Mouse (Mus musculus) midbrain, embryonic 15.5 days (tissue): ENCODE data around the gene 9930111J21Rik2. TPM values are rescaled to one million over a fixed set of nuclear protein-coding genes. Genes with fewer than 3 reads are reported as not detected.
"Not testable (repeated sequence)": the region's sequence is repeated elsewhere in the genome, so short reads cannot be mapped to it uniquely, and the experiment has no call there.

ENCODE experiments used
- ATAC-seq: fragments of 200-750 bp; cut with Nextera tagmentation; replicated peaks from 2 replicates; pipeline ENCODE4 v1.8.0; 2017; ENCODE audit warnings: moderate TSS enrichment
- H3K27ac ChIP-seq: fragments of 300-500 bp; sonication (generic); 2 replicates; pipeline ENCODE4 v1.5.1; 2015; ENCODE audit warnings: mild to moderate bottlenecking, inconsistent platforms
- H3K27me3 ChIP-seq: fragments of 300-500 bp; sonication (generic); replicated peaks from 2 replicates; pipeline ENCODE4 v1.6.1; 2015; ENCODE audit warnings: inconsistent platforms
- H3K36me3 ChIP-seq: fragments of 300-500 bp; sonication (generic); replicated peaks from 2 replicates; pipeline ENCODE4 v1.6.1; 2015; ENCODE audit warnings: inconsistent platforms
- H3K4me1 ChIP-seq: fragments of 300-500 bp; sonication (generic); 2 replicates; pipeline ENCODE4 v1.6.1; 2015; ENCODE audit warnings: inconsistent platforms
- H3K4me2 ChIP-seq: fragments of 300-500 bp; sonication (generic); 2 replicates; pipeline ENCODE4 v1.6.1; 2015; ENCODE audit warnings: inconsistent platforms, mild to moderate bottlenecking, moderate library complexity
- H3K4me3 ChIP-seq: fragments of 300-500 bp; sonication (generic); 2 replicates; pipeline ENCODE4 v1.5.1; 2015; ENCODE audit warnings: mild to moderate bottlenecking, inconsistent platforms
- H3K9ac ChIP-seq: fragments of 300-500 bp; sonication (generic); 2 replicates; pipeline ENCODE4 v1.6.1; 2015; ENCODE audit warnings: mild to moderate bottlenecking, inconsistent platforms
- H3K9me3 ChIP-seq: fragments of 300-500 bp; sonication (generic); 2 replicates; pipeline ENCODE4 v1.6.1; 2016; ENCODE audit warnings: inconsistent platforms
- WGBS: fragments of 180-500 bp; shearing (Covaris S2); methylation state at CpG from one replicate; pipeline ENCODE4 v1.1.7; 2015; ENCODE audit warnings: mixed read lengths; 5-methylcytosine and 5-hydroxymethylcytosine counted together
- polyA plus RNA-seq: library from polyadenylated mRNA; unstranded; fragments of >200 nt; fragmentation: Nextera tagmentation; extraction: Ambion mirVana; gene quantifications from 2 replicates; pipeline ENCODE4 v1.2.1, GENCODE M21; 2015

The 9930111J21Rik2 gene
- polyA plus RNA-seq, 1 experiment from 2014 or later = 0.37 TPM

DNA sequence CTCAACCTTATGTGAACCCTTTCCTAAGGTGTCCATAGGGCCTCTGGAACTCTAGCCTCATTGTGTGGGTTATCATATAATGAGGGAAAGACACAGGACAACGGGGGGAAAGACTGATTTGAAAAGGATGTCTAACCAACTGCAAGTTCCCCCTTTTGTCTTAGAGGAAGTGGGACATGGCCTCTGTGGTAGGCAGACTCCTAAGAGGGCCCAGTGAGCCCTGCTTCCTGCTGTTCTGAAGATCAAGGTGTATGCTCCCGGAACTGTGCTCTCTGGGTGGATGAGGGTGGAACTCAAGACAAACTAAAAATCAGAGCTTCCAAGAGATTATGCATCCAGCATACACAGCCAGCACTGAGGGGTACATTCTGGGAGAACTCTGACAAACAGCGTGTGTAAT is 62.8 kb downstream of the 9930111J21Rik2 start:
- not testable (repeated sequence) for H3K9me3 ChIP-seq, H3K4me2 ChIP-seq, H3K9ac ChIP-seq, H3K27ac ChIP-seq, H3K36me3 ChIP-seq, H3K4me1 ChIP-seq, H3K4me3 ChIP-seq, ATAC-seq, H3K27me3 ChIP-seq
- 77% methylated on average over 2 of the region's 3 CpGs for WGBS

DNA sequence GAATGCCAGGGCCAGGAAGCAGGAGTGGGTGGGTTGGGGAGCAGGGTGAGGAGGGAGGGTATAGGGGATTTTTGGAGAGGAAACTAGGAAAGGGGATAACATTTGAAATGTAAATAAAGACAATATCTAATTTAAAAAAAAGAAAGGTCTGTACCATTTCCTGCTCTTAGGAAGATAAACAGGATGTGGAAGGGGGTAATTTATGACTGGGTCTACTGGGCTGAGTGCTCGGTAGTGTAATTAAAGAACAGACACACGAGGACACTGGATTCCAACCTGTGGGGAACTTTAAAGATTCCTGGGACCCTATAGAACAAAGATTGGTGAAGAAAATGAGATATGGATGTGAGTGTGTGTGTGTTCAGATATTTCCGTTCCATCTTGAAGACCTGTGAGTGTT is 68.2 kb downstream of the 9930111J21Rik2 start:
- H3K9ac ChIP-seq, H3K27me3 ChIP-seq, H3K36me3 ChIP-seq, H3K27ac ChIP-seq, H3K4me3 ChIP-seq, H3K4me2 ChIP-seq, H3K9me3 ChIP-seq, H3K4me1 ChIP-seq, ATAC-seq: not testable (repeated sequence)
- WGBS = no CpG with 5 or more reads among the region's 3 CpGs

DNA sequence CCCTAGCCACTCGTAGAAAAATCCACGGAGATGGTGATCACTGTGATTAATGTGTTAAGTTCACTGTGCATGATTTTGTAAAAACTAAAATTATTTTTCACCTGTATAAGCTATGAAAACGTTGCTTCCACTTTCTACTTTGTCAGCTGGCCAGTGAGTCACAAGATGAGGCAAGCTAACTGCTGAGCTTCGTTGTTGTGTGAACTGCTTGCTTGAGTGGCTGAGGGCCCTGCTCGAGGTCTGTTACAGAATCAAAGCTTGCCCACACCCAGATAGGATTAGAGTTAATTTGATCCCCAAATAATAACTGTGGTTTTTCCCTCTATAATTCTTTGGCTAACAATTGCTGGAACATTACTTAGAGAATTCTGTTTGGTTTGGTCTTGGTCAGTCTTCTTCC is 71.0 kb downstream of the 9930111J21Rik2 start:
- not testable (repeated sequence) for H3K4me3 ChIP-seq, H3K36me3 ChIP-seq, H3K4me2 ChIP-seq, H3K27ac ChIP-seq, H3K27me3 ChIP-seq, H3K9me3 ChIP-seq, H3K9ac ChIP-seq, ATAC-seq, H3K4me1 ChIP-seq
- WGBS = no CpG with 5 or more reads among the region's 5 CpGs

DNA sequence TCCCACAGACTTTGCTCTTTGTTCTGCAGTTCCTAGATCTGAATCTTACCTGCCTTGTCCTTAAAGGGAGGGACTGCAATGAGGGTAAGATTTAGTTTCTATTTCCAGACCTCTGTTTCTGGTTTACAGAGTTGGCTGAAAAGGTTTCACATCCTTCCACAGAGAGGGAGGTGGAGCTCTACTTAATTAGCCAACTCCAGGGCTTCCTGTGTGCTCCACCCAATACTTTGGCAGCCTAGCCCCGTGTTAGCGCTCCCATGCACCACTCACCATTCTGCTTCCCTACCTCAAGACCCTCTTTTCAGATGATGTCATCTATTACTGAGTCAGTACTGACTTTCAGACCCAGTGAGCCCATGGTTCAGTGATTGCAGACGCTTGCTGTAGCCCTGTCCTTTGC is 71.8 kb downstream of the 9930111J21Rik2 start, which contains the start of gene 9930111J21Rik1:
Gene 9930111J21Rik1, minus strand, starts transcription at position 148 of the 400 bp plus-strand sequence.
- H3K27ac ChIP-seq, H3K27me3 ChIP-seq, H3K36me3 ChIP-seq, H3K4me3 ChIP-seq, H3K4me1 ChIP-seq, ATAC-seq, H3K9me3 ChIP-seq, H3K9ac ChIP-seq, H3K4me2 ChIP-seq: not testable (repeated sequence)
- WGBS = no CpG with 5 or more reads among the region's 3 CpGs

DNA sequence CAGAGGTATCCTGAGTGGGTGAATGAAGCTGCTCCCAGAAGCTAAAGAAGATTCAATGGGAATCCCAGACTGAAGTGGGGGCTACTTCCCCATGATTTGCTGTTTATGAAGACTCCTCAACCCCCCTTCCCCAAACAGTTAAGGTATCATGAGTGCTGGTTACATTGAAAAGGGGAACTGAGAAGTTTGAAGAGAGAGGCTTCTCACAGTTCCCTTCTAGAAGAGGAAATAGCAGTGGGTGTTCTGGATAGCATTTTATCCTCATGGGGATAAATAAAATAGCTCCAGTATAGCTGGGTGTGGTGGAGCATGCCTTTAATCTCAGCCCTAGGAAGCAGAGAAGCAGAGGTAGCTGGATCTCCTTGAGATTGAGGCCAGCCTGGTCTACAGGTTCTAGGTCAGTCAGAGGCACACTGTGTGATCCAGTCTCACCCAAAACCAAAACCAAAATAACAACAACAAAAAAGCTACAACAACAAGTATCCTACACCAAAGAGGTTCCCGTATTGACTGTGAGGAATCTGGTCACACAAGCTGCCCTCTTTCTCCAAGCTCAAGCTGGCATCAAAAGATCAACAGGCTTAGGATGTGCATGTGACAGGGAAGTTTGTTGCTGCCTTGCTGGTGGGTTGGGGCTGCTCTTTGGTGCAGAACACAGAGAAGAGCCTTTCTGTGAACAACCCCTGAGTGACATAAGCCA is 72.7 kb downstream of the 9930111J21Rik2 start, which contains the start of gene Olfr56:
Gene Olfr56, plus strand, starts transcription at position 650 of the 700 bp plus-strand sequence.
- not testable (repeated sequence) for H3K4me3 ChIP-seq, H3K4me2 ChIP-seq, H3K36me3 ChIP-seq, H3K27ac ChIP-seq, H3K4me1 ChIP-seq, H3K27me3 ChIP-seq, H3K9ac ChIP-seq, H3K9me3 ChIP-seq, ATAC-seq
- no CpG with 5 or more reads among the region's 1 CpGs for WGBS

DNA sequence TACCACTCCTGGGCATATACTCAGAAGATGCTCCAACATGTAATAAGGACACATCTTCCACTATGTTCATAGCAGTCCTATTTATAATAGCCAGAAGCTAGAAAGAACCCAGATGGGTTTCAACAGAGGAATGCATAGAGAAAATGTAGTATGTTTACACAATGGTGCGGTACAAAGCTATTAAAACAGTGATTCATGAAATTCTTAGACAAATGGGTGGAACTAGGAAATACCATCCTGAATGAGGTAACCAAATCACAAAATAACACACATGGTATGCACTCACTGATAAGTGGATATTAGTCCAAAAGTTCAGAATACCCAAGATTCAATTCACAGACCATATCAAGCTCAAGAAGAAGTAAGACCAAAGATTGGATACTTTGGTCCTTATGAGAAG is 76.4 kb downstream of the 9930111J21Rik2 start:
- not testable (repeated sequence) for H3K4me3 ChIP-seq, ATAC-seq, H3K27me3 ChIP-seq, H3K9me3 ChIP-seq, H3K27ac ChIP-seq, H3K4me1 ChIP-seq, H3K36me3 ChIP-seq, H3K4me2 ChIP-seq, H3K9ac ChIP-seq
- WGBS = no CpG with 5 or more reads among the region's 1 CpGs

Other genes starting within 250 kb of the 9930111J21Rik2 start
- 7.3 and 7.9 TPM in 2 replicates for gene Trim41, start 233.9 kb downstream of the 9930111J21Rik2 start, polyA plus RNA-seq
- gene Trim7, start 225.1 kb downstream of the 9930111J21Rik2 start, polyA plus RNA-seq = 2.3 and 2.6 TPM in 2 replicates
- gene Gm12184, start 224.6 kb downstream of the 9930111J21Rik2 start, polyA plus RNA-seq = 2.6 and 4.0 TPM in 2 replicates
- gene Irgm1, start 179.6 kb downstream of the 9930111J21Rik2 start, polyA plus RNA-seq = 2.3 and 4.6 TPM in 2 replicates
- 0.05 and 0.45 TPM in 2 replicates for gene Gm5431, start 149.0 kb downstream of the 9930111J21Rik2 start, polyA plus RNA-seq
- gene Psme2b, start 105.1 kb downstream of the 9930111J21Rik2 start, polyA plus RNA-seq = 1.3 and 1.8 TPM in 2 replicates
- not detected in 2 replicates for gene Olfr56, start 72.4 kb downstream of the 9930111J21Rik2 start, polyA plus RNA-seq
- 0.33 and 0.37 TPM in 2 replicates for gene 9930111J21Rik1, start 71.8 kb downstream of the 9930111J21Rik2 start, polyA plus RNA-seq
- gene Gm12185, start 59.0 kb downstream of the 9930111J21Rik2 start, polyA plus RNA-seq = not detected in 2 replicates
- gene Tgtp1, start 57.1 kb downstream of the 9930111J21Rik2 start, polyA plus RNA-seq = not detected in 2 replicates
- gene Tgtp2, start 13.0 kb upstream of the 9930111J21Rik2 start, polyA plus RNA-seq = 0.68 TPM in 1 of 2 replicates, not detected in the other
- gene Ifi47, start 25.3 kb upstream of the 9930111J21Rik2 start, polyA plus RNA-seq = 0.35 and 0.56 TPM in 2 replicates
- 0.11 TPM in 1 of 2 replicates, not detected in the other for gene Olfr1396, start 63.6 kb upstream of the 9930111J21Rik2 start, polyA plus RNA-seq
- gene Olfr1395, start 91.0 kb upstream of the 9930111J21Rik2 start, polyA plus RNA-seq = not detected in 2 replicates
- gene Olfr1394, start 103.1 kb upstream of the 9930111J21Rik2 start, polyA plus RNA-seq = not detected in 2 replicates
- 0.09 and 0.15 TPM in 2 replicates for gene Btnl9, start 135.9 kb upstream of the 9930111J21Rik2 start, polyA plus RNA-seq
- gene Zfp62, start 152.1 kb upstream of the 9930111J21Rik2 start, polyA plus RNA-seq = 45.1 and 46.0 TPM in 2 replicates
- 35.3 and 35.4 TPM in 2 replicates for gene Mgat1, start 192.9 kb upstream of the 9930111J21Rik2 start, polyA plus RNA-seq
- gene Olfr1393, start 227.1 kb upstream of the 9930111J21Rik2 start, polyA plus RNA-seq = 0.05 TPM in 1 of 2 replicates, not detected in the other
- gene Olfr1392, start 234.0 kb upstream of the 9930111J21Rik2 start, polyA plus RNA-seq = 0.04 and 0.05 TPM in 2 replicates